Mouse (Mus musculus) gastrocnemius, adult 18-20 months (tissue): Measurements from ENCODE around the gene Gucy2c. TPM values are rescaled to one million over a fixed set of nuclear protein-coding genes. Genes with fewer than 3 reads are reported as not detected.
A peak's percentile ranks its signal among the peaks of the same experiment; 100 is the strongest.

Experiments
- DNase-seq: peaks from one replicate; pipeline ENCODE4 v3.0.0; 2021; ENCODE audit warnings: low spot score
- microRNA-seq: library from miRNA; unstranded; fragments of <30 nt; microRNA quantifications from one replicate; pipeline ENCODE4 v1.2.0, GENCODE M21; 2021
- total RNA-seq, 2 experiments: library from RNA; stranded (reverse); gene quantifications; 2 replicates each; pipeline ENCODE4 v1.2.3; 2021

The Gucy2c gene
- total RNA-seq, 2 experiments from 2014 or later = not detected

DNA sequence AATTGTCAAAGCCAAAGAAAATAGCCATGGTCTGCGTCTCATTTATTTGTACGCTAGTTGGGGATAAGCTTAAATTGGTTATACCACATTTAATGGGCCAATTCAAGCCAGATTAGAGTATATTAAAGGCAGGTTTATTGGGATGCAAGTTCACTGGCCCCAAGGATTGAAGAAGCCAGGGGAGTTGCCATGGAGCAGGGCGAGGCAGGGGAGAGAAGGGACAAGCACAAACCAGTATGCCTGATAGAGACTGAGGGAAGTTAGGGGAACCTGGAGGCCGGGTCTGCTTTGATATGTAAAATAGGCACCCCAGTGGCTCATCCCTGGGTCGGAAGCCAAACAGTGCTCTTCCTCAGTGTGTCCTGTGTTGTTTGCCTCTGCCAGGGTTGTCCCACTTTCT lies 112.3 kb downstream of the Gucy2c start:
- no peak for DNase-seq

DNA sequence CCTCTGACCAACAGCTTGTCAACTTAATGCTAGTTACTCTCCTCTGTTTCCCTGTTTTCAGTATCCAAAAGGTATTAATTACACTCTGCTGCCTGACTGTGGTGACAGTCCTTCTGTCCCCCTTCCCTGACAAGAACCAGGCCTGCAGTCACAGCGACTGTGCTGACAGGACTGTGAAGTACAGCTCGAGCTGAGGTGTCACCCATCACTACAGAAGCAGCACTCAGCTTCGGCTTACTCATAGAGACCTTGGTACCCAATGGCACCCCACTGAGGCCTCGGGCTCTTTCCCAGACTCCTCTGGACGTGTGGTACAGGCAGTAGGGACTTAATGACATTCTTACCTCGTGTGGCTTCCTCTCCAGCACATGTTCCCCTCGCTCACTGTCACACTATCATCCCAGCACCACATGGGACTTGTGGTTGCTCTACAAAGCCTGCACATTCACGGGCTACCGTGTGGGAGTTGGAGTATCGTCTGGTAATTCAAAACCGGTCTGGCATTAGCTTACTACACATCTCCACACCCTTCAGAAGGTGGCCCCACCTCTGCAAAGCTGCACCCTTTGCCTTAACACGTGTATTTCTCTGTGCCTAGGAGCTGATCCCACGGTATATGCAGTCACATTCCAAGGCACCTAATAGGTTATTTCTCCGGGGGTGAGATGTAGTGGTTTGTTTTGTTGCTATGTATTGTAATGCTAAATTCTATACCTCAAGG lies 113.1 kb downstream of the Gucy2c start:
- no peak for DNase-seq

DNA sequence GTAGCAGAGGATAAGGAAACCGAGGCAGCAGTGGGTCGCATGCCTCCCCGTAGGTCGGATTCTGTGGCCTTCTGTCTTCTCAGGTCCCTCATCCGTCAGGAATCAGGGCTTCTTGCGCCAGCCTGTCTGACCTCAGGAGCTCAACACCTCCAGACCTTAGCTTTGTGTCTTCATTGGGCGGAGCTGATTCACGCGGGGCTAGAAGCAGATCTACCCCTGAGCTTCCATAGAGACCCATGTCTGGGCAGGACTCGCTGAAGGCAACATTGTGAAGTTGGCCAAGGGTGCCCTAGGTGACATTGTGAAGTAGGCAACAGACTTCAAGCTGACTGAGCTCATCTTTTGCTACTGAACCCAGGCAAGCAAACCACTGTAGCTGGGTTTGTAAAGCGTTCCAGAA lies 119.5 kb downstream of the Gucy2c start:
- no peak for DNase-seq

- peak; percentile 80 for DNase-seq
Observed at GRCm38 (mm10) chr6:136661706-136662016, 119.9 kb downstream of the Gucy2c start, which contains the start of gene Plbd1. TSS of gene Plbd1 (minus strand) at chr6:136661928.

- DNase-seq = no peak
Observed at GRCm38 (mm10) chr6:136660831-136661705, 120.5 kb downstream of the Gucy2c start.

DNA sequence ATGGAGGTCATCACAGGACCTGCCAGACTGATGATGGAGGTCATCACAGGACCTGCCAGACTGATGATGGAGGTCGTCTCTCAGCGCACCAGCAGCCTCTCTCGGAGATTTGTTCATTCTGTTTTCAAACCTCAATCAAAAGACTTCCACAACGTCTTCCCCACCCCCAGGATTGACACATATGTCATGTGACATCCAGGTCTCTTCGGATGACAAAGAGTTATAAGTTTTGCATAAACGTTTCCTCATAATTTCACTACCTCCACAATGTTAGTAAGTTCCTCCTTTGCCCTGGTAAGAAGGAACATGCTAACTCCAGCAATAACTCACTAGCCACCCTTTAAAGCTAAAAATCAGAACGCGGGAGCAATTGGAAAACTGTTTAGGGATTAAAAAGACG lies 122.3 kb downstream of the Gucy2c start:
- no peak for DNase-seq

DNA sequence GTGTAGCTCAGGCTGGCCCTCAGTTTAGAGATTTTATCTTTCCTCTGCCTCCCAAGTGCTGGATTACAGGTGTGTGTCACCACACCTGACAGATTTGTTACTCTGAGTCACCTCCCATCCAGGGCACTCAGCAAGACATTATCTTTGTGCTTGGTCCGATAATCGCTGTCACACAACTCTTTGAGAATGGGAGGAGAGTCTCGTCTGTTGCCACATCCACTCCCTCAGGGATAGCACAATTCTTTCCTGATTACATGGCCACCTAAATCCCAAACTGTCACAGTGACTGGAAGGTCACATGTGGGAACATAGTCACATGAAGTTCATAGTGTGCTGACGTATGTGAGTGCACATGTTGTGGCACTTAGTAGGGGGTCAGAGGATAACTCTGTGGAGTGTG lies 123.3 kb downstream of the Gucy2c start:
- no peak for DNase-seq

GRCm38 (mm10) chr6:136655786-136656185 lies 125.8 kb downstream of the Gucy2c start:
- no peak for DNase-seq

GRCm38 (mm10) chr6:136654470-136654869 lies 127.1 kb downstream of the Gucy2c start:
- no peak for DNase-seq

DNA sequence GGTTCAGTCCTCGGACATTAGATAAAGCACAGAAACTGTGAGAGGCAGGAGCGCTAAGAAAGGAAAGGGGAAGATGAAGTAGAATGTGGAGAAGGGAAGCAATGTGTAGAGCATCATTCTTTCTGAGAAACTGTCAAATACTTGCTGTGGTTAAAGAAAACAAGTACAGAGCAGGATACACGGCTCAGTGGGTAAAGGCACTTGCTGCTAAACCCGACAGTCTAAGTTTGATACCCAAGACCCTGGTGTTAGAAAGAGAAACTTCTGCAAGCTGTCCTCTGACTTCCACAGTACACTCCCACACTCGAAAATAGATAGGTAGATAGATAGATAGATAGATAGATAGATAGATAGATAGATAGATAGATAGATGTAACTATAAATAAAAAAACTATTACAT lies 128.2 kb downstream of the Gucy2c start:
- no peak for DNase-seq

DNA sequence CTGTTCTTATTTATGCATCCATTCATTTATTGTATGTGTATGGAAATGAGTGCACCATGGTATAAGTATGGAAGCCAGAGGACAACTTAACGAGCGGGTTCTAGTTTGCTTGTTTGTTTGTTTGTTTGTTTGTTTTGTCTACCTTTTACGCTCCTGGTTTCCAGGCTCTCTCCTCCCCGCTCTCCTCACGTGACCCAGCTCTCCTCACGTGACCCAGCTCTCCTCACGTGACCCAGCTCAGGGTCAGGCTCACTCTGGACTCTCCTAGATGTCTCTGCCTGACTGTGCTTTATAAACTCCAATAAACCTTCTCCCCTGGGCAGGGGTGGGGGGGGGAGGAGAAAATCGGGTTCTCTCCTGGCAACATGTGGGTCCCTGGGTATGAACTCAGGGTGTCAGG lies 130.9 kb downstream of the Gucy2c start:
- no peak for DNase-seq

DNA sequence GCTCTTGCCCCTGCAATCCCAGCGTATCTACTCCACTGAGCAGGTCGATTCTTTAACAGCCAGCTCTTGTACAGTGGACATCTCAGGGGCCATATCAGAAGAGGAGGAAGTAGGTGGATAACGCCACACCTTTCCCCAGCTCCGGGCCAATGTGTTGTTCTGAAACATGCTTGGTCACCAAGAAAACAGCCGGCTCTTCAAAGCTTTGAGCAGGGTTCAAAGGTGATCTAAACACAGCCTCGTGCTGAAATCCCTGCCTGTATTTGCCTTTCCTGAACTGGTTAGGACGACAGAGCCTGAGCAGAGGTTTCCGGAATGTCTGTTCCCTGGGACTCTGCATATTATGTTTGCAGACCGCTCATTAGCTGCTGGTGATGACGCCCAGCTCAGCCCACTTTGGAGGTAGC lies 134.1 kb downstream of the Gucy2c start:
- DNase-seq = no peak

Small RNA genes within 50 kb of the gene (microRNA-seq; reads per million reads assigned to microRNA genes)
- not detected for gene Gm44364

Other genes with a start within 250 kb of the Gucy2c start
- gene Plbd1, start 119.8 kb downstream of the Gucy2c start, total RNA-seq = 10 to 100 TPM; 15.1 to 20.8 TPM
- 1 to 10 TPM; 3.7 to 4.9 TPM for gene Hist4h4, start 22.6 kb upstream of the Gucy2c start, total RNA-seq
- 10 to 100 TPM; 15.3 to 15.4 TPM for gene H2afj, start 26.5 kb upstream of the Gucy2c start, total RNA-seq
- under 1 TPM in 1 of 2 experiments, not detected in 1; 0.05 TPM for gene BC049715, start 45.9 kb upstream of the Gucy2c start, total RNA-seq
- 10 to 100 TPM; 52.4 to 52.7 TPM for gene Wbp11, start 46.5 kb upstream of the Gucy2c start, total RNA-seq
- gene Smco3, start 53.7 kb upstream of the Gucy2c start, total RNA-seq = under 1 TPM; 0.21 to 0.28 TPM
- gene Art4, start 76.0 kb upstream of the Gucy2c start, total RNA-seq = not detected
- 10 to 100 TPM; 51.3 to 68.0 TPM for gene Mgp, start 94.1 kb upstream of the Gucy2c start, total RNA-seq
- gene Erp27, start 140.4 kb upstream of the Gucy2c start, total RNA-seq = not detected
- gene Pde6h, start 142.1 kb upstream of the Gucy2c start, total RNA-seq = not detected
- 10 to 100 TPM in 1 of 2 experiments, 1 to 10 TPM in 1; 5.8 to 10.9 TPM for gene Arhgdib, start 160.1 kb upstream of the Gucy2c start, total RNA-seq